Mouse (Mus musculus) heart, postnatal 36 days (tissue): ENCODE measurements around the gene Tex264. TPM values are rescaled to one million over a fixed set of nuclear protein-coding genes. Genes with fewer than 3 reads are reported as not detected.

ENCODE experiments used
- DNase-seq, 2 experiments: peaks; one replicate each; pipeline ENCODE4 v3.0.0; 2021 to 2022
- intact Hi-C: fragments of 180-260 bp; cut with DNase I; formaldehyde crosslinking; loops from one replicate; pipeline ENCODE4 v1.15.1; 2025
- total RNA-seq, 2 experiments: library from RNA; stranded (reverse); gene quantifications; 2 replicates each; pipeline ENCODE4 v1.2.3; 2021

Gene Tex264
- total RNA-seq = 10 to 100 TPM; 45.8 to 48.8 TPM

DNA sequence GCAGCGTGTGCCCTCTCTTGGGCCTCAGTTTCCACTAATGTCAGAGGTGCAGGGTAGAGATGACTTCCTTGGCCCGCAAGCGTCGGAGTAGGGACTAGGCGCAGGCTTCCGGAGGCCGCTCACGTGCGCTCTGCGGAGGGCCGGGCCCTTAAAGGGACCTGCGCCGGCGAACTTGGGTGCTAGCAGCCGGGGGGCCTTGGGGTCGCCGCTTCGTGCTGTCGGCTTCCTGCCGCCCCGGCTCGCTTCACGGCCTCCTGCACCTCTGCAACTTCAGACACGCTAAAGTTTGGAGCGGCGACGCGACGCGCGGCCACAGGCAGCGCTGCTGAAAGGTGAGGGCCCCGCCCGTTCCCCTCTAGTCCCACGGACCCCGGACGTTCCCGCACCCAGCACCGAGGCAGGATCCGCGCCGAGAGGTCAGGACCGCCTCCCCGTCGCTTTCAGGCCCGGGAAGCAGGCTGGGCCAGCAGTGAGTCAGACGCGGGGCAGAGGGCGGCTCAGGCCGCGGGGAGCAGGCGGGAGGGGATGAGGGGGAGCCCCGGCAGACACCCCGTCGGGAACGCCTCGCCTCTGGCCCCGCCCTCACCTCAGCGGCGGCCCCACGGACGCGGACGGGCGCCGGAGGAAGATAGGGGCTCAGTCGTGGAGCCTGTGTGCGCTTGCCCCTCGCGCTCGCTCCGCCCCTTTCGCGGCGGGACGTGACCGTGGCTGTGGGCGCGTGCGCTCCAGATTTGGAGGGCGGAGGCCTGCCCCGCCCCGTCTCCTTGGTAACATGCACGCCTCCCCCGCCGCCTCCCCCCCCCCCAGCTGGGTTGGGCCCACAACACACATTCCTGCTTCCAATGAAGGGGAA, at the start of gene Tex264:
Tex264 (minus strand) TSS at position 679 of the 853 bp plus-strand sequence.
- DNase-seq = peak; percentile 85 to 89
- intact Hi-C loops = loop anchor here (2.0 to 5.0 kb wide), 4 partner anchors 133 to 652 kb away; partner anchors contain the start of genes Hemk1 and Rbm15b

DNA sequence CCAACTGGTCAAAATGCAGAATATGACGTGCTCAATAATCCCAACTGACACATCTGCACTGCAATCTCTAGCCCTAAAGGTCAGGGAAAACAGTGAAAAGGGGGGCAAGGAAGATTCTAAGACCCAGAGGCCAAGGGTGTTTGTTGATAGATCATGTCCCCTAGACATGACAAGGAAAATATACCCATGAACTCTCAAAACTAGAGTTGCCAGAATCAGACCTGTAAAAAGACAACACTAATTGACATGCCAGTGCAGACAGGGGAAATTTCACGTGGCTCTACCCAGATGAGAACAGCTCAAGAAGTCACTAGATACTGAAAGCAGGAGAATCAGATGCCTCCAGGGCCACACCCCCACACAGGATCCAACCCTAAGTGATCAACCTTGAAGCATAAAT, 48.0 kb upstream of the Tex264 start:
- DNase-seq = no peak
- intact Hi-C loops = no loop called here

DNA sequence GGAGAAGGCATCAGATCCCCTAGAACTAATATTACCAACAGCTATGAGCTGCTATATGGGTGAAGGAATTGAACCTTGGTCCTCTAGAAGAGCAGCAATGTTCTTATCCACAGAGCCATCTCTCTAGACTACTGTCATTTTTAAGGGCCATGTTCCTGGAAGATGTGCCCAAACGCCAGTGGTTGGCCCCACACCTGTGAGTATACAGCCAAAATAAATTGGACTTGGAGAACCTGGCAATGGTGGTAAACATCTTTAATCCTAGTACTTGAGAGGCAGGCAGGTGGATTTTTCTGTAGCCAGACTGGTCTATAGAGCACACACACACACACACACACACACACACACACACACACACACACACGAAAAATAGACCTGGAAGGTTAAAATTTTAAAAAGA, 43.7 kb upstream of the Tex264 start:
- intact Hi-C loops = no loop called here
- no peak for DNase-seq

DNA sequence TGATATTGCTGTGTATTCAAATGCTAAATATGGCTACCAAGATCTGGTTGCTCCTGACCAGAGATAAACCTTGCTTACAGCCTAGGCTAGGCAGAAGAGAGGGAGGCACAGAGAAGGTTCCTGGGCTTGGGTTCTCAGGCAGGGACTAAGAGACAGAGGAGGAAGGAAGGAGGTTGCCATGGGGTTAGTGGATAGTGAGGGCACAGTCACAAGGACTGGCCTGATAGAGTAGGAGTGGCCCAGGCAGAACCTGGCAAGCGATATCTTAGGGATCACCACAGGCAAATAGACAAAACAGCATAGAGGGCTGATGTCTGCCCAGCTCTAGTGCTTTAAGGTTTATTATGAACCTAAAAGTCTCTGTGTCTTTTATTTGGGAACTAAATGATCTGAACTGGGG, 41.2 kb upstream of the Tex264 start:
- intact Hi-C loops = no loop called here
- DNase-seq = no peak

DNA sequence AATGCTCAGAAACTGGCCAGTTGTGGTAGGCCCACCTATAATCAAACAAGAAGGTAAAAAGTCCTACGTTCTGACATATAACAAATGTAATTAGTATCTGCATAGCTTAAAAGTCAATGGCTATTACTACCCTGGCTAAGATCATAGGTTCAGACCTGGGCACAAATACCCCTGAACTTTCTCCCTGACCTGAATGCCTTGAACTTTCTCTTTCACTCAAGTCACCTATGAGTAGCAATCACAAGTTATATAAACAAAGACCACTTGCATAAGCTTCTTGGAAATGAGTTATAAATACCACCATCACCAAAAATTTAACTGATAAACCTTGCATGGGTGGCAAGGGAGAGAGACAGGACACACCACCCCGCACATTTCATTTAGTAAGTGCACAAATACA, 39.7 kb upstream of the Tex264 start:
- intact Hi-C loops = no loop called here
- no peak for DNase-seq

DNA sequence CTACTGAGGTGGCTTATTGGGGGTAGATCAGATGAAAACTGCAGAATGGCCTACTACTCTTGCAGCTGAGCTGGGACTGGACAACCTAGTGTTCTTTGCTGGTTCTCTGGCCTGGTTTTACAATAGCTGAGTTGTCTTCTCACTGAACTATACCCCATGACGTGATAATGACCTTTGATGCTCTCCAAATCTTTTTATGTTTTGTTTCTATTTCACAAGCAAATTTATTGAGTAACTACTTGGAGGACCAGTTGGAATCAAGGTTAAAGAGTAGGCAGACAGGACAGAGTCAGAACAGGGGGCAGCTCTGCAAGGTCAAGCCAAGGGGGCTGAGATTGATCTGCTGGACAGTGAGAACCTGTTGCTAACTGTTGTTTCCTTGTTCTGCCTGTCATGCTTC, 39.1 kb upstream of the Tex264 start:
- DNase-seq = no peak
- intact Hi-C loops = no loop called here

DNA sequence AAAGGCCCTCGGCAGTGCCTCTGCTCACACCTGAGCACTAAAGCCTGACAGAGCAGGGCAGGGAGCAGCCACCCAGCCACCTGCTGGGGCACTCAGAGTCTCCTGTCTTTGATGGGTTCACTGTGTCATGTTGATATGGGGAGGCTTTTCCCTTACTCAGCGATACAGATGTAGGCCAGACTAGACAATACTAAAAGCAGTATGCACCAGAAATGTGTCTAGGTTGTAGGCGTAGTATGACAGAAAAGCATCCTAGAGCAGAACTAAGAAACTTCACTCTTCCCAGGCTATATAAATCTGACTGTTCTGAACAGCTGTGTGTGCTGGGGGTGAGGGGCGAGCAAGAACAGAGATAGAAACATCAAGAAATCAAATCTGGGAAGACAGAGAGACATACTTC, 31.0 kb upstream of the Tex264 start:
- intact Hi-C loops = no loop called here
- no peak for DNase-seq

DNA sequence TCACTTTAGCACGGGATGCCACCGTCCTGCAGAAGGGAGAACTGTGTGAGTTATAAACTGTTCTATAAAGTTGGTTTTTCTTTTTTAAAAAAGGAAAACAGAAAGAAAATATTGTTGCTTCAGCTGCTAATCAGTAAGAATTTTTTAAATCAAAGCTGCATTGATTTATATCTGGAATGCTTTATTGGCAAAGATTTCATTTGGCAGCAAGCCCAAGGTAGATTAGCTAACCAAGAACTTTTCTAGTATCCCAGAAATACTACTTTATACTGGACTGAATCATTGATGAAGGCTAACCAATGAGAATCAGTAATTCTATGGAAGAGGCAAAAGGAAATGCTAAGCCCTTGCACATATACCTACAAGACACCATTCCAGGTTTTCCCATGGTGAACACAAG, 30.5 kb upstream of the Tex264 start:
- no peak for DNase-seq

DNA sequence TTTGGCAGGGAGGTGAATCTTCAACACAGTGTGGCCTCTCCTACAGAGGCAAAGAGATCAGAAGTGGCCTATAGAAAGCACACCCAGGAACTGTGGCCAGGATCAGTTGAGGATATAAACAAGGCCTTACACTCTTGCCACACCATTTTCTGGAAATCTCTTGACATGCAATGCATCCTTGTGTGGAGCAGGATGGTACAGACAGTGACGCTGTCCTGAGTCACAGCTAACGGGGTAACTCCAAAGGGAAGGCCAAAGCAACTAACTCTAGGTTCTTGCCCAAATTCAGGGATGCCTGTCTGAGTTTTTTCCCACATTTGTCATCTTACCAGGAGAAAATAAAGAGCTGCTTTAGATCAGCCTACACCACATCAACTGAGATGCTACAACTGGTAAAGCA, 26.7 kb upstream of the Tex264 start:
- no peak for DNase-seq
- intact Hi-C loops = no loop called here

More for the DNA sequence above, 30.5 kb upstream of the Tex264 start:
- intact Hi-C loops = no loop called here

DNA sequence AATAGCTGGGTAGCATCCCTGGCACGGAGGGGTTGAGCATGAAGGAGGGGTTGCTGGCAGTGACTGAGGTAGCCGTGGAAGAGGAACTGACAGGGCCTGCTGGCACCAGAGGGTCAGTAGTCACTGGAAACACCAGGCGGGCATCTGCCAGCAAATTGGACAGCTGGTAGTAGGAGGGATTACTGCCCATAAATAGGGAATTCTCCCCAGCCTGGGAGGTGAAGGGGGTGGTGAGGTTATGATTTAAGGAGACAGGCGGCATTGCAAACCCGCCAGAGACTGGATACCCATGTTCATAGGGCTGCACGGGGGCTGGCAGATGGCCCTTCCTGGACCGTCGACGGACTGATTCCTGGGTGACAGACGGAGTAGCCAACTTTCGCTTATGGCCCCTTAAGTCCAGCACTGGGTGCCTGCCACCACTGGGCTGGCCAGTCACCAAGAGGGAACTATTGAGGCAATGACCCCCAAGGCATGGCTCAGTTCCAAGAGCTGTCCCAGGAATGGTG, 7.3 kb upstream of the Tex264 start:
- intact Hi-C loops = no loop called here
- DNase-seq = no peak

DNA sequence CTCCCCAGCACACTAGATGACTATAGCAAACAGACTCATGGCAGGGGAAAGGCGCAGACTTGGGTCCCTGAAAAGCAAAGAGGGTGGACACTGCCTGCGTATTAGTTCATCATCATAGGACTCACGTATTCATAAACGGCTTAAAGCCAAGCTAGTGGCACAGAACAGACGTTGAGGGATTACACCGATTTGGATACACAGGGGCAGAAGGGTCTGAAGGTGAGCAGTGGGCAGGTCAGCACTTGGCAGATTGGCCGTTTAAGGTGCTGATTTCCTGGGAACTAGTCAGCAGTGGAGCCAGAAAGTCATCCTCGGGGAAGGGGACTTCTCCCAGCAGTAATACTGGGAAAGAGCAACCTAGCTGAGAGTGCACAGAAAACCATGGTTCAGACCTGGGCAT, 3.1 kb upstream of the Tex264 start:
- intact Hi-C loops = loop anchor here (5.0 kb wide), 2 partner anchors 603 to 648 kb away; partner anchors contain the start of gene Hemk1
- DNase-seq = no peak

DNA sequence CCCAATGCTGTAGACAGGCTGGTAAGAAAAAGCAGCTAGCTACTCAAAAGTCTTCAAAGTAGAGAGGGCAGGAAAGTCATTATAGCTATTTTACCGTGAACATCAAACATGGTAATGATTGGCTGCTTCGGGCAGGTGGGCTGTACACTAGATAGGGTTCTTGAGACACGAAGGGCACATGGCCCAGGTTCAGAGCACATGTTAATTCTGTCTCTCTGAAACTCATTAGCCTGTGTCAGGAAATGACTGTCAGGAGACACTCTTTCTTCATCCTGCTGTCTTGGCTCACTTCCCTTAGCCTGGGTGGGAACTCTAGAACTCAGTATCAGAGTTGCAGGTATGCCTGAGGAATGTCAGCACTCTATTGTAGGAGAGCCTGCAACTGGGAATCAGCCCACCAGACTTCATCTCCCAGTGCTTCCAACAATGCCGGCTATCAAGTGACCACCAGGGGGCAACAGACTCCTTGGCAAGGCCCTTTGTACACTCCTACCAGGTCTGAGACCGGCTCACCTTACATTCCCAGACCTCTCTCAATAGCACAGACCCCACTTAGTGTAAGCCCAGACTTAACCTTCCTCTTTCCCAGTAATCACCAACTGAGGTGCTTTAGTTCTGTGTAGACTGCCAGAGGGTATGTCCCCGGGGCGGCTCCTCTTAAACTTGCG, 1.4 kb upstream of the Tex264 start:
- intact Hi-C loops = loop anchor here (2.0 to 5.0 kb wide), 4 partner anchors 132 to 650 kb away; partner anchors contain the start of genes Hemk1 and Rbm15b

DNA sequence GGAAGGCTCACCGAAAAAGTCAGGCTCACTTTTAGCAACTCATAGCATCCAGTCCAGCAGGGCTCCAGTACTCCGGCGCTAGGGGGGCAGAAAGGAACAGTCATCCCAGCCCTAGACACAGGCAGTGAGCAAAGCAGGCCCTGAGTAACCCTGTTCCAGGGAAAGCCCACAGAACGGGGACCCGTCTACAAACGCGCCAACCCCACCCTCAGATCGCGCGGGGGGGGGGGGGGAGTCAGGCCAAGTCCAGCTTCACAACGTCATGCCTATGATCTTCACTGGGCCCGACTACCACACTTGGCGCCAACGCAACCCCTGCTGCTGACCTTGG, 844 bp downstream of the Tex264 start:
- DNase-seq = no peak

More for the DNA sequence above, 1.4 kb upstream of the Tex264 start:
- peak; percentile 72 to 73 for DNase-seq

DNA sequence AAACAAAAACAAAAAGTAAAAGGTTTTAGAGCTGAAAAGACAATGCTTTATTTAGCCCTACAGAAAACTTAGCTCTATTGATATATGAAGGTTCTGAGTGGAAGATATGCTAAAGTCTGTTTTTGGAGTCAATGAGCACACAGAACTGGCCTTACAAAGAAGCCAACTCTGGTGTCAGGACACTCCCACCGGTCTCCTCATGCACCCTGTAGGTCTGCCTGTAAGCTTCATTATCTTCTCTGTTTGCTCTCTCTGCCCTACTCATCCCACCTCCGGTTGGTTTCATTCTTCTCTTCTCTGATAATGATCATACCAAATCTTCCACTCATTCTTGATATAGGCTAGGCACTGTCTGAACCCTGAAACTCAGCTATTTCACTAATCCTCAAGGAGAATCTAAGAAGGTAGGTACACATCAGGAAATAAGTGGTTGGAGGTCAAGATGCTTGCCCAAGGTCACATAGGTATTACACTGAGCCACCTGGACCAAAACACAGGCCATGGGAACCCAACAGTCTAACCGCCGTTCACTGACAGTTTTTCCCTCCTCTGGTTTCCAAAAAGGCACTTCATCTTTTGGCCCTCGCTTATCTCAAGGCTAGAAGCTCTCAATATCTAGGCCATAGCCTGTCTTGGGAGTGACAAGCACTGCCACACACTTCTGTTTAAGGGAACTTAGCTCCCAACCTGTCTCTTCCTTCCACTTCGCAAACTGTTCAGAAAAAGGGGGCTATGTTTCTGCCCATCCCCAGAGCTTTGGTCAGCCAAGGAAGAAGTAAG, 1.4 kb downstream of the Tex264 start:
- DNase-seq = no peak
- intact Hi-C loops = no loop called here

More for the DNA sequence above, 844 bp downstream of the Tex264 start:
- intact Hi-C loops = loop anchor here (5.0 kb wide), 2 partner anchors 607 to 652 kb away; partner anchors contain the start of gene Hemk1

DNA sequence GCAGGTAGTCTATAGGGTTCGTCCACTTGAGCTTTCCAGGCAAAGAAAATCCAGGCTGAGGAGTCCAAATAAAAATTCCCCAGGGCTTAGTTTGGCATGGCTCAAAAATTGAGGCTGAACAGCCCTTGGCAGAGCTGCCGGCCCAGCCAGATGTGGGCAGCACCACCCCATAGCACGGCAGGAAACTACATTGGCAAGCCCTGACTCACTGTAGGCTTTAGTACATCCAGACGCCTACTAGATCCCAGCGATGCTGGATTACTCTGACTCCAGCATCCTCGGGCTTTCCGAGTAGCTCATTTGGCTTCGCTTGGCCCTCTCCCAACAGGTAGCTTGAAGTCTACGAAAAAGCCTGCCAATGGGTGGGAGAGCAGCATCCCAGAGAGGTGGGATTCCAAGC, 4.7 kb downstream of the Tex264 start:
- intact Hi-C loops = no loop called here
- no peak for DNase-seq

DNA sequence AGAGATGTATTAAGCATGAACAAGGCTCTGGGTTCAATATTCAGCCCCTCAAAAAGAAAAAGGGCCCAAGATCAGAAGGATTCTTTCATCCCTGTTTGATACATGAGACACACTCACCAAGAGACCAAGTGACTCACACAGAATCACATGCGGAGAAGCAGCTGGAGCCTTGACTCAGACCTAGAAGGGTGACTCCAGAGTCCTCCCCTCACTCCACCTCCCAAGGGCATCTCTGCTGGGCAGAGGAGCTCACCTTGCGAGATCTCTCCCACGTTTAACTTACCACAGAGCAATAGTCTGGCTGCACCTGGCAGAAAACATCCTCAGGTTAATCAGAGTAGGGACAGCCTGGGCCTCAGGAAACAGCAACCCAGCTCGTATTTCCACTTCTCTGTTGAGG, 7.5 kb downstream of the Tex264 start:
- intact Hi-C loops = no loop called here
- no peak for DNase-seq

DNA sequence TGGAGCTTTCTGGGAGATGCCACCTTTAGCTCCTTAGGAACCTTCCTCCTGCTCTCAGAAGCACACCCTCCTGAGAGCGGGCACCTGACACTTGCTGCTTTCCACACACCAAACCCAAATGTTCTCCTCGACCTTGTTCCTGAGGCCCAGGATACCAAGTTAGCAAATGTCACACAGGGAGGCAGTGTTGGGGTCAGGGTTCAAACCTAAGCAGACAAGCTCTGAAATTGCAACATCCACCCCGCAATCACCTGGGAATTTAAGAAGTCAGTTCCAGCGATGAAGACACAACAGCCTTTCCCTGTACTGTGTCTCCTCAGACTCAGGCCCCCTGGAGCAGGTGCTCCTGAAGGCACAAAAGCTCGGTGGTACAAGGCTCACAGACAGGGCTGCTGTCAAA, 8.0 kb downstream of the Tex264 start:
- DNase-seq = no peak
- intact Hi-C loops = no loop called here

DNA sequence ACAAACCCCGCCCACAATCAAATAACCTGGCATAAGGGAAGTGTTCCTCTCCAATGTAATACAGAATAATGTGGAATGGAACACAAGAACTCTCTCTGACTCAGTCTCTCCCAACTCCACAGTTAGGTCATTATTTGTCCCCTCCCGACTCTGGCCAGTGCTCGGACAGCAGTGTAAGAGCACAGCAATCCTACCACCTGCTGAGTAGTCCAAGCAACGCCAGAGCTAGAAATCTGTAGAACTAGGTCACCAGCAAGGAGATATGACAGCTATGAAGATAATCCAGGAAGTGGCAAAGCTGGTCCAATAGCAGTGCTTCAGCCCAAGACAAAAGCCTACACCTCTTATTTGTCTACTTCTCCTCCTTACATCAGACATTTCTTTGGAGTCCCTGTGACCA, 9.2 kb downstream of the Tex264 start:
- DNase-seq = no peak
- intact Hi-C loops = no loop called here

DNA sequence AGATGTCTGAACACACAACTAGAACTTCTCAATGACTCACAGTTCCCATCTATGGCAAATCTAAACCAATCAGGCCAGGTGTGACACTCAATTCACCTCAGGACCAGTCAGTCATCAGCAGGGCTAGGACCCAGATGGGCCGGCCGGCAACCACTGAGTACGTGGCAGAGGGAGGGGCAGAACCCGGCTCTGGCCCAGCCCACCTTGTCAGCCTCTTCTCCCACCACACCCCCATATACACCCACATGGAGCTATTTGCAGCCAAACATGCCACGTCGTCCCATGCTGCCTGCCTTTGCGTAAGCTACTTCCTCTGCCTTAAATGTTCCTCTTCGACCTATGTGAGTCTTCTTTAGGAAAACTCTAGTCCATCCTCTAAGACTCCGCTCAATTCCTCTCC, 9.8 kb downstream of the Tex264 start:
- intact Hi-C loops = no loop called here
- no peak for DNase-seq

DNA sequence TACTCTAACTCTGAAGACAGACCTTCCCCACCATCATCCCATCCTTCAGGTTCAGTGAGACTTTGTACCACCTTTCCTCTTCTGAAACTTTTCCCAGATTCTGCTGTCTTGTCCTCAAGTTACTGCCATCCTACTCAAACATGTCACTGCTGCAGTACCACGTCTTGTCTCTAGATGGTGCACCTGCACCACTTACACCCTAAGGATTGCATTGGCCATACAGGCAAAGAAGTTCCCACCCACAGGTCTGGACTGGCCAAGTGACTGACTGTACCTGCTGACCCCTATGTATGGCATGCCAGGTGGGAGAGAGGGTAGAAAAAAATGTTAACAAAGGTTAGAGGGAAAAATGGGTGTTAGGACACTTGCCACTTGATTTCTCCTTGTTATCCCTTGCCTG, 10.2 kb downstream of the Tex264 start:
- intact Hi-C loops = no loop called here
- DNase-seq = peak; percentile 81 to 85

DNA sequence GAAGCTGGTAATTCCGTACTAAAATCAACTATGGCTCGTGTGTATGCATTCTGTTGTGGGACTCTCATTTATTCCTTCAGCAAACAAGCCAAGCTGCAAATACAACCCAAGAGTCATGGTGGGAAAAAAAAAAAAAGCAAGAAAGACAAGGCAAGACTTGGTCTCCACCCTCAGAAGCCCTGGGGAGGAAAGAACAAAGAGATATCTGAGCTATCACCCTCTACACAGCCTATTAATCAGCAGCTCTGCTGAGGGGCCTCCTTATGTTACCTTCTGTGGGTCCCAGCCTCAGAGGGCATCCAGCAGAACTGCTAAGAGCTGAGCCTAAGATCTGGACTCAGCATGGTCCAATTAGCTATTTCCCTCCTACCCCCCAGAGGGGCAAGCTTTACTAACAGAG, 11.9 kb downstream of the Tex264 start:
- intact Hi-C loops = no loop called here
- DNase-seq = no peak
